Mouse (Mus musculus): ENCODE data around the gene Tubb2b.

- TF ChIP-seq CTCF (conservative IDR thresholded peaks at IDR 0.05; ENCODE audit: low read length) (no peak), POU5F1 (IDR thresholded peaks at IDR 0.05; ENCODE audit: borderline replicate concordance, low read length) (no peak)
Observed at GRCm38 (mm10) chr13:34132875-34133274, 2.6 kb upstream of the Tubb2b start.
